Mouse (Mus musculus): ENCODE results near the gene Capzb. TPM values are rescaled to one million over a fixed set of nuclear protein-coding genes. Genes with fewer than 3 reads are reported as not detected.

The Capzb gene
- total RNA-seq (2023) = 100 to 1,000 TPM; 716 to 792 TPM

DNA sequence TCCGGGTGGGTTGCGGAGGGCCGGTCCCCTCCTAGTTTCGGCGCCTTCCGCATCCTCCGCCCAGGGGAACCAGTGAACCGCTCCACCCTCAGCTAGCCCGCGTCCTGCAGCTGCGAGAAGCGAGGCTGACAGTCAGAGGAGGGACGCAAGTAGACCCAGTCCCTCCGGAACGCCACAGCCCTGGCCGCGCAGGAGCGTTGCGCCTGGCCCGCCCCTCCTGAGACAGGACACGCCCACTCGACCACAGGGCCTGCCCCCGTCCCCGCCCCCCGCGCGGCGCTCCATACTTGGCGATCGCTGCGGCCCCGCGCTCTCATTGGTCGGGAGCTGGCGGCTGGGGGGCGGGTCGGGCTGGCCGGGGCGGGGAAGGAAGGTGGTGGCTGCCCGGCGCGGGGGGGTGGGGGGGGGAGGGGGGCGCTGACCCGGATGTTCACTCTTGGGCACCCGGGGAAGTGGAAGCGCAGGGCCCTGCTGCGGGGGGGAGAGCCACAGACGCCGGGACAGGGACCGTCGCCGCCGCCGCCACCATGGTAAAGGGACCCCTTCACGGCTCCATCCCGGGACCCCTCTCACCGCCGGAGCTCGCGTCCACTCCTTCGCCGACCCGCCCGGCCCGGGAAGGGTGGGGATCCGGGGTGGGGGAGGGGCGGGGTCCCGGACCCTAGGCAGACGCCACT, at the start of gene Capzb:
Gene Capzb (plus strand): TSS at position 401 of the 677 bp plus-strand sequence.

DNA sequence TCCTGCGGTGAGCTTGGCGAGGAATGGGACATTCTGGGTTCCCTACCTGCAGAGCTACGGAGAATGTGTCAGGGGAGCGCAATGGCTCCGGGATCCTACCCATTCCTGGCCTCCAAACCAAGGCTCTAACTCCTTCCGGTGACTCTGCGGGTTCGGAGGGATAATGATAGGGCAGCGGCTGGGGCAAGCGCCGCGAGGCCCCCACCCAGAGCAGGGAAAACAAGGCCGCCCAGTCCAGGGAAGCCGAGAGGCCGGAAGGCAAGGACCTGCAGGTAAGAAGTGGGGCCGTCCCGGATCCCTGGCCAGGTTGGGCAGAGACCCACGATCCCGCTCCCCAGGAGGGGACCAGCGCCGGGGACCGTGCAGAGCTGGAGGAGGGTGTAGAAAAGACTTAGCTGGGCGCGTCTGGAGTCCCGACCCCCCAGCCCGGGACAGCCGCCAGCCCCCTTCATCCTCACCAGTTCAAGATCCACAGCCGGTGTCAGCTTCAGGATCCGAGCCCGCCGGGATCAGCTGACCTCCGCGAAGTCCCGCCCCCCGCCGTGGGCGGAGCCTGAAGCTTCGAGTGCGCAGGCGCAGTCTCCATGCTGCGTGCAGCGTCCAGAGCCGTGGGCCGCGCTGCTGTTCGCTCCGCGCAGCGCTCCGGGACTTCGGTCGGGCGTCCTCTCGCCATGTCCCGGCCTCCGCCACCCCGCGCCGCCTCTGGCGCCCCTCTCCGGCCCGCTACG, 117.6 kb downstream of the Capzb start, which contains the start of the genes Pqlc2 and Akr7a5:
Gene Pqlc2 (minus strand): TSS at position 538 of the 728 bp plus-strand sequence.
Gene Akr7a5 (plus strand): TSS at position 574 of the 728 bp plus-strand sequence.

Other genes starting within 250 kb of the Capzb start
- gene Rnf186, start 225.8 kb upstream of the Capzb start, total RNA-seq (2023) = not detected
- 10 to 100 TPM; 21.9 to 23.0 TPM for gene Tmco4, start 220.0 kb upstream of the Capzb start, total RNA-seq (2023)
- gene Htr6, start 117.3 kb upstream of the Capzb start, total RNA-seq (2023) = not detected
- 1 to 10 TPM in 1 of 2 experiments, under 1 TPM in 1; 0.81 to 1.7 TPM for gene Nbl1, start 99.9 kb upstream of the Capzb start, total RNA-seq (2023)
- gene Minos1, start 61.8 kb upstream of the Capzb start, total RNA-seq (2023) = 100 to 1,000 TPM in 1 of 2 experiments, 10 to 100 TPM in 1; 89.6 to 105 TPM
- gene Pqlc2, start 117.8 kb downstream of the Capzb start, total RNA-seq (2023) = 10 to 100 TPM; 17.9 to 18.8 TPM
- gene Akr7a5, start 117.8 kb downstream of the Capzb start, total RNA-seq (2023) = 10 to 100 TPM; 15.3 to 16.8 TPM
- gene Mrto4, start 159.7 kb downstream of the Capzb start, total RNA-seq (2023) = 10 to 100 TPM; 57.5 to 59.2 TPM
- 10 to 100 TPM; 31.8 to 32.6 TPM for gene Emc1, start 159.7 kb downstream of the Capzb start, total RNA-seq (2023)
- gene Ubr4, start 159.7 kb downstream of the Capzb start, total RNA-seq (2023) = 100 to 1,000 TPM; 181 to 189 TPM